Mouse (Mus musculus): ENCODE data around the gene Hist1h2ag. TPM values are rescaled to one million over a fixed set of nuclear protein-coding genes. Genes with fewer than 3 reads are reported as not detected.
"Not testable (repeated sequence)": the region's sequence is repeated elsewhere in the genome, so short reads cannot be mapped to it uniquely, and the experiment has no call there.

Hist1h2ag gene
- total RNA-seq (2021), result 10 to 100 TPM in 1 of 2 experiments, 1 to 10 TPM in 1; 7.1 to 18.2 TPM

GRCm38 (mm10) chr13:22042568-22043502, at the start of gene Hist1h2ag, which contains the start of gene Hist1h2bj:
TSS of gene Hist1h2ag (minus strand) at chr13:22042944.
TSS of gene Hist1h2bj (plus strand) at chr13:22043214.
- peak; percentile 47 to 58 for DNase-seq (ENCODE audit: extremely low spot score in 1 of 2, low spot score in 1 of 2)

DNA sequence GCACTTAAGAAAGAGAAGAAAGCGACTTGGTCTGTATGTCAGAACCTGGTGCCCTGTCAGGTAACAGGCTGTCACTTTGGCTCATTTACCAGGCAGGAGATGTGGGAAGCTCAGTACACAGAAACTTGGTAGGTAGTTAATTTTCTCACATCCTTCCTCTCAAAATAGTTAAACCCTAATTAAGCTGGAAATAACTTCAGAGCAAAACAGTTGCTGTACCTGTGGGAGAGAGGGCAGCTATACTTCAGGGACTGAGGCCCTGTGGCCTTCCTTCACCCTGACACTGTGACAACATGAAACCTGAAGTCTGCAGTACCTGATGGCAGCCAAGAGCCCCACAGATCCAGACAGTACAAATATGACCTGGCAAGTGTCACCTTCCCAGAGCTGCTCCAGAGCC, 41.4 kb upstream of the Hist1h2ag start, which contains the start of gene Vmn1r188:
Vmn1r188 (plus strand) TSS at position 301 of the 400 bp plus-strand sequence.
- DNase-seq (ENCODE audit: extremely low spot score in 1 of 2, low spot score in 1 of 2), result not testable (repeated sequence)

- DNase-seq (ENCODE audit: extremely low spot score in 1 of 2, low spot score in 1 of 2), result no peak
Observed at GRCm38 (mm10) chr13:22063468-22063867, 20.7 kb upstream of the Hist1h2ag start.

GRCm38 (mm10) chr13:22061422-22061821, 18.7 kb upstream of the Hist1h2ag start:
- DNase-seq (ENCODE audit: extremely low spot score in 1 of 2, low spot score in 1 of 2), result no peak

DNA sequence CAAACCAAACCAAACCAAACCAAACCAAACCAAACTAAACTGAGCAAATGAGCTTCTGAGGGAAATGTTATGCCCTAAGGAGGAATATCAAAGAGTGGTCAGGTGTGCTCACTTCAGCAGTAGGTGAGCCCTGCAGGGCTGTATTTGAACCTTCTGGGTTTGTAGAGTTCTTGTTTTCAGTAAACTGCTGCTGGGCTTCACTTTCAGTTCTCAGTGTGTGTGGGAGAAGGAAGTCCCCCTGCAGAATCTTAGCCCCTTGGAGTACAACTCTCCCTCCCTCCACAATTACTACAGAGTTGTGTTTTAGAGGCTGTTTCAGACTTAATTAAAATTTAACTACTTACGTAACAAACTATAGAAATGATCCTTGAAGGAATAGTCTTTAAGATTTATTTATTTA, 11.0 kb upstream of the Hist1h2ag start:
- DNase-seq (ENCODE audit: extremely low spot score in 1 of 2, low spot score in 1 of 2), result no peak

DNA sequence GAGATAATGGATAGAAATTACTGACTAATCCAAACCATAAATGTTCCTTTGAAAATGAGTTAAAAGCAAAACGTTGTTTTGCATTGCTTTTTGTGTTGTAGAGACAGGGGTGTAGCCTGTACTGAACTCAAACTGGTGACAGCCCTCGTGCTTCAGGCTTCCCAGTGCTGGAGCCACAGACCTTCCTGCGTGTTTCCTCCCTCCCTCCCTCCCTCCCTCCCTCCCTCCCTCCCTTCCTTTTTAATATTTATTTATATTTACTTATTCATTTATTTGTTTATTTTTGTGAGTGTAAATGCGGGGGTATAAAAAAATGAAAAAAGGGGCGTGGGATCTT, 8.7 kb upstream of the Hist1h2ag start:
- DNase-seq (ENCODE audit: extremely low spot score in 1 of 2, low spot score in 1 of 2), result no peak

DNA sequence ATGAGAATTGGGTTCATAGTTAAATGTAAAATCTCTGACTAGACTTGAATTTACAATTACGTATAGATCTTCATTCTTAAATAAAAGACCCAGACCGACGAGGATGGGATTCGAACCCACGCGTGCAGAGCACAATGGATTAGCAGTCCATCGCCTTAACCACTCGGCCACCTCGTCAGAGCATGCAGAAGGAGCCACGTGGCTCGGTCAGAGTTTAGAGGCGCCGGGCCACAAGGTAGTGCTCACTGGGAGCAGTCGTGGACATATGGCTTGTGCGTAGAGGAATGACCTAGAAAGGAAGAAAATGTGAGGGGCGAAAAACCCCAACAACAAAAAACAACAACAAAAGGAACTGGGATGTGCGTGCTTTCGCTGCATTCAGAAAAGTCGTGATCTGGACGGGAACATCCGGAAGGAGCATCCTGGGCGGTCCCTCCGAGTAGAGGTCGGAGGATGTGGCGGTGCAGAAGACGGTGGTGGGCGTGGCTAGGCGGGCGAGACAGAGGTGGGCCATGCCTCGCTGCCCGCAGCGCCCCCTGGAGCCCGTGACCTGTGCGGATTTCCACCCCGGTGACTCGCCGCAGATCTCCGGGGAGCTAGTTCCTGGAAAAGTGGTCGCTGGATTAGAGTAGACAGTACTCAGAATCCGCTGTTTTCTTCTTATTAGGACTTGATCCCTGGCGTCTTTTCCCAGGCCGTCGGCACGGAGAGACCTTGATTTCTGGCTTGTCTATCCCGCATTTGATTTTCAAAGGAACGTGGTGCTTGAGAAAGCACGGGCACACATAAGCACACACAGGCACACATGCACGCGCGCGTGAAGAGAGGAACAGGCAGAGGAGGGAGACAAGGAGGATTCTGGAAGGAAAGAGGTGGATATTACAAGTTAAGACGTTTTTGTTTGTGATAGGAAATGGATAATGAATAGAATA, 8.1 kb upstream of the Hist1h2ag start:
- DNase-seq (ENCODE audit: extremely low spot score in 1 of 2, low spot score in 1 of 2), result peak; percentile 84 to 86

DNA sequence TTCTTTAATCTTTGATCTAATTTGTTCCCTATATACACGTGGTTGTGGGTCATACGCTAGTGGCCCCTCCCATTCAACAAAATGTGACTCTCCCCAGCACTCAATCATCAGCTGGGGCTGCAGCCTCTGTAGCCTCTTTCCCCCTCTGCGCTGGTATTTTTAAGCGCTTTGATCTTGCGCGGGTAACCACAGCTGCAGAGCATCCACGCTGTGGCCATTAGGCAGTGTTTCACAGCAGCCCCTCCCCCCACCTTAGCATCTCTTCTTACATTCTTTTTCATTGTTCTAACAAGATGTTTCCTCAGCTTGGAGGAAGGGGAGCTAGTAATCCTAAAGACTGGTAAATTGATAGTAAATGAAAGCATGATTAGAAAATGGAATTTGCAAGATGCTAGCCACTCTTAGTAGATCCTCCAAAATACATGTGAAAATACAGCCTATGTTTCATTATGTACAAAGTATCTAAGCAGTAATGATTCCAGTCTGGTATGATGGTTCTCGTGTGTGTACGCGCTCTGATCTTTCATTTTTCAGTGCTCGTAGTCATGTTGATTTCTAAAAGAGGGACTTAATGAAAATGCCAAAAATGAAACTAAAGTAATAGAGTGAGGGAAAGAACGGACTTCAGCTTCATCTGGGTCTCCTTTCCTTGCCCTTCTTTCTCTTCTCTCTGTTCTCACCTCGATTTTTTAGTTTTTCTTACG, 7.1 kb upstream of the Hist1h2ag start:
- DNase-seq (ENCODE audit: extremely low spot score in 1 of 2, low spot score in 1 of 2), result peak in 1 of 2 experiments; percentile 30

DNA sequence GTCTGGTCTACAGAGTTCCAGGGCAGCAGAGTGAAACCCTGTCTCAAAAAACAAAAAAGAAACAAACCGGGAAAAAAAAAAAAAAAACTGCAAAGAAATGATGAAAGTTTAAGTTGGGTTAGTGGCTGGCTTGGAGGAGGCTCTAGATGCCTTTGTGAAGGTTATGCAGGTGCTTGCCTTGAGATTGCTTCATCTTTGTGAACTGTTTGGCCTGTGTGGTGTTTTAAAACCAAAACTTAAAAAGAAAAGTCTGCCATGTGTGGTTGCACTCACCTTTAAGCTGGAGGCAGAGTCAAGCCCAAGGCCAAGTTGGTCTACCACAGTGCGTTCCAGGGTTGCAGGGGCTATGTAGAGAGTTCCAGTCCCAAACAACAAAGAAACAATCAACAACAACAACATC, 6.3 kb upstream of the Hist1h2ag start:
- DNase-seq (ENCODE audit: extremely low spot score in 1 of 2, low spot score in 1 of 2), result no peak

GRCm38 (mm10) chr13:22045311-22045710, 2.6 kb upstream of the Hist1h2ag start:
- DNase-seq (ENCODE audit: extremely low spot score in 1 of 2, low spot score in 1 of 2), result no peak

- no peak for DNase-seq (ENCODE audit: extremely low spot score in 1 of 2, low spot score in 1 of 2)
Observed at GRCm38 (mm10) chr13:22044432-22045155, 1.9 kb upstream of the Hist1h2ag start.

- DNase-seq (ENCODE audit: extremely low spot score in 1 of 2, low spot score in 1 of 2), result no peak
Observed at GRCm38 (mm10) chr13:22043503-22044431, 1.0 kb upstream of the Hist1h2ag start.

DNA sequence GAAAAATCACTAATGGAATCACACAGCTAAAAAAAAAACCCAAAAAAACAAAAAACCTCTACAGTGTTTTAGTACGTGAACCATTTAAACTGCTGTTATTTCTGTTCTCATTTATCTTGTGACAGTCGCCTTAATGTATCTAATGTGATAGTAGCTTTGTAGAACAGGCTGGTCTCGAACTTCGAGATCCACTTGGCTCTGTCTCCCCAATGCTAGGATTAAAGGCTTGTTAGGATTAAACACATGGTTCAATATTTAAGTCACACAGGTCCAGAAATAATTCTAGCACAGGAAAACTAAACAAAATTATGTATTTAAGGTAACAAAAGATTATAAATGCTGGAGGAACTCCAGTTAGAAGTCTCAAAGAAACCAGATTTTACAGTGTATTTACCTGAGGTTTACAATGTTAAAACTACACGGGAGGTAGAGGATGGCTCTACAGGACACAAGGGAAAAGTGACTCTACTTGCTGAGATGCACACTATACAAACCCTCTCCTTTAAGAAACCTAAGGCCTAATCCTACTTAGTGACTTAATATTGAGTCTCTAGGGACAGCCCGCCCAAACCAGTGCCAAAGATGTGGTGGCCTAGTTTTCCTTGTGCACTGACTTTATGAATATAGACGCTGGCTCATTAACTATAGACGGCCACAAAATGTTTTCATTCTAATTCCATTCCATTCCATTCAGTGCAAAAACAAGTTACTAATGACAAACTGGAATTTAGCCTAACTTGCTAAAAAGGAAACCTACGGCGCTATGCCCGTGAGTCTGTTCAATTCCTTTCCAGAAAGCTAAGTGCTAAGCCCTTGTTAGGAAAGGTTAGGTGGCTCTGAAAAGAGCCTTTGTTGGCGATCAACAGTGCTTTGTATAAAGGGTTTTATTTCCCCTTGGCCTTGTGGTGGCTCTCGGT, 835 bp downstream of the Hist1h2ag start:
- no peak for DNase-seq (ENCODE audit: extremely low spot score in 1 of 2, low spot score in 1 of 2)

GRCm38 (mm10) chr13:22041142-22041536, 1.6 kb downstream of the Hist1h2ag start, which contains the start of gene Hist1h4i:
TSS of gene Hist1h4i (minus strand) at chr13:22041362.
- DNase-seq (ENCODE audit: extremely low spot score in 1 of 2, low spot score in 1 of 2), result peak; percentile 98 to 99

DNA sequence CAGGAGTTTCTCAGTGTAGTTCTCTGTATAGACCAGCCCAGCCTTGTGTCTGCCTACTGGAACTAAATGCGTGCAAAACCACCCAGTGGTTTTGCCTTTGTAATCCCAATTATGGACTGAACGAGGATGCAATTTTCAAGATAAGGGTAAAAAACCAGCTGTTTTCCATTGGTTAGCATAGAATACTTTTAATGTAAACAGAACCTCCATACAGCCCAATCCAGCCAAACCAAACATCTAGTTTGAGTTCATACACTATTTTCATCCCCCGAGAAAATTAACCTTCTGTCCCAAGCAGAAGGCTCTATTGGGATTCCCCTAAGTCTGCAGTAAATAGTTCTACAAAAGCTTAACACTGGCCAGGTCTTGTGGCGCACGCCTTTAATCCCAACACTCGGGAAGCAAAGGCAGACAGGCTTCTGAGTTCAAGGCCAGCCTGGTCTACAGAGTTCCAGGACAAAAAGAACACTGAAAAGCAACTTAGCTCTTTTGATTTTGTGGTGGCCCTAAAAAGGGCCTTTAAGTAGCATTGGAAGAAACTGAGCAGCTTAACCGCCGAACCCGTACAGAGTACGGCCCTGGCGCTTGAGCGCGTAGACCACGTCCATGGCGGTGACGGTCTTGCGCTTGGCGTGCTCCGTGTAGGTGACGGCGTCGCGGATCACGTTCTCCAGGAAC, 2.1 kb downstream of the Hist1h2ag start:
- DNase-seq (ENCODE audit: extremely low spot score in 1 of 2, low spot score in 1 of 2), result no peak

GRCm38 (mm10) chr13:22039951-22040463, 2.7 kb downstream of the Hist1h2ag start:
- DNase-seq (ENCODE audit: extremely low spot score in 1 of 2, low spot score in 1 of 2), result no peak

DNA sequence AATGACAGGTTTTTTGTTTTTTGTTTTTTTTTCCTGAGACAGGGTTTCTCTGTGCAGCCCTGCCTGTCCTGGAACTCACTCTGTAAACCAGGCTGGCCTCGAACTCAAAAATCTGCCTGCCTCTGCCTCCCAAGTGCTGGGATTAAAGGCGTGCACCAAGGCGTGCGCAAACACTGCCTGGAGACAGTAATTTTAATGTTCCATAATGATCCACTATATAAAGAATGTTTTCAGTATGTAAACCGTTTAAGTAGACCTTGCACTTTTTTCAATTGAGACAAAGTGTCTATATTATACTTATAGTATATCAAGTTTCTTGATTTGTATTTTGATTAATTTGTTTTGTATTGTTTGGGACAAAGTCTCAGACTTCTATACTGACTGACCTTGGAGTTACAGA, 3.4 kb downstream of the Hist1h2ag start:
- DNase-seq (ENCODE audit: extremely low spot score in 1 of 2, low spot score in 1 of 2), result no peak

Data from layer of hippocampus, postnatal 25 days (tissue).